Mouse (Mus musculus): ENCODE data around the gene Gm10271. TPM values are rescaled to one million over a fixed set of nuclear protein-coding genes. Genes with fewer than 3 reads are reported as not detected.
A peak's percentile ranks its signal among the peaks of the same experiment; 100 is the strongest.

Gene Gm10271
- total RNA-seq (2021) = not detected
- long read RNA-seq, experiment 1 = 0 reads
- long read RNA-seq, experiment 2 = 0 reads

DNA sequence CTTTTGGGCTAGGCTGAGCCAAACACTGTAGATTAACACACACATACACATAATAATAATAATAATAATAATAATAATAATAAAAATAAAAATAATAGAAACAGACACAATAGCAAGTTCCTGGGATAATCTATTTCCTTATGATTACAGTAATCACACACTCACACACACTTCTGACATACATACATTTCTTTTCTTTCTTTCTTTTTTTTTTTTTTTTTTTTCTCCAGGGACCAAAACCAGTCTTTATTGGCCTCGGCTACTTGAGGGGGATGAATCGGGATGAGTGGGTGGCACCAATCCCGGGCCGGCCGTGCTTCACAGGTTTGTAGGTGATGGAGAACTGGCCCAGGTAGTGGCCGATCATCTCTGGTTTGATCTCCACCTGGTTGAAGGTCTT is at the start of gene Gm10271:
Gene Gm10271, minus strand, starts transcription at position 101 of the 400 bp plus-strand sequence.
- no peak for DNase-seq

DNA sequence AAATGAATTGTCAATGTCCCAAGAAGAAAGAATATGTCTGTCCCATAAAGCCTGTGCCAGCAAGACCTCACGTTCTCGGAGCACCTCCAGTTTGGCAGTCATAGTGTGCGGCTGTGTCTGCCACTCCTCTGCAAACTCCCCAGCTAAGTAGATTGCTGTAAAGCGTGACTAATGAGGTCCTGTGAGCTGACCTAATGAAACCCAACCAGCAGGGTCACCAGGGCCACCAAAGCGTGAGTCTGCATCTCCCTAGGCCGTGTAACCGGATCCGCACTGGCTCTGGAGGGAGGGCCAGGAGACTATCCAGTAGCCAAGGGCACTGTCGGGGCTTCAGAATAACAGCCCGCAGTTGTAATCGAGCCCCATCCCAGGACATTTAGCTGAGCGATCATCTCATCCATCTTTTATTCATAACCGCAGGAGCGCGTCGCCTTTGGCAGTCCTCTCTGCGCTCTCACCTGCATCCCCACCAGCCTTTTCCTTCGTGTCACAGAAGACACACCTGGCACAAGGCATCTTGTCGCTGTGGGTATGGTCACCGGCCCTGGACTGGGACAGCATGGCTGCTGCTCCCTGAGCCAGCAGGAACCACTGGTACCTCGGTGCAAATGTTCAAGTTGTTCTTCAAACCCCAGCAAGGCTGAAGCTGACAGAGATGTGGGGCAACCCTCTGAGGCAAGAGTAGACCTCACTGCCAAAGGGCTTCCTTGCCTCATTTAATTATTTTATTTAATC is 48.8 kb upstream of the Gm10271 start:
- DNase-seq = peak; percentile 75
- intact Hi-C loops (cut with DNase I; ENCODE audit: low total_unique reads) = no loop called here

More for the DNA sequence above, at the start of gene Gm10271:
- intact Hi-C loops (cut with DNase I; ENCODE audit: low total_unique reads) = no loop called here

DNA sequence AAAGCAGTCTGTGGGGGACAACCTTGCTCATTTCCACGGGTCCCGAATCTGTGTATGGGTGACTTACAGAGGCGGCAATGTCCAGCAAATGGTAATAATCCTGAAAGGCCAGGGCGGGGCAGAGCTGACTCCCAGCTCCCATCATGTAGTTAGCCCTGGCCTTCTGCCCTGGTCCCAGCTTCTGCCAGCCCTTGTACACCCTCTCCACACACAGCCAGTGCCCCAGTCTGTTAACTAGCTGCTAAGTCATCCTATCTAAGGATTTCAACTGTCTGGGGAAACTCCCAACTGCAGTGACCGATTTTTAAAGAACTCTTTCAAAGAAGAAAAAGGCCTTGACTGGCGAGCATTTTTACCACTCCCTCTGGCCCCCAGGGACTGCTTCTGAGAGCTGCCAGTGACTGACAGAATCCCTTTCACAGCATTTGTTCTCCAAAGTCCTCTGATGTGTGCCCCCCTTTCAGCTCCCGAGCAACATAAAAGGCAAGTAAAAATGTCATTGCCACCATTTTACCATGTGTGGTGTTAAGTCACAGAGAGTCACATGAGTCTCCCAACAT is 46.0 kb upstream of the Gm10271 start:
- DNase-seq = peak; percentile 54
- intact Hi-C loops (cut with DNase I; ENCODE audit: low total_unique reads) = no loop called here

DNA sequence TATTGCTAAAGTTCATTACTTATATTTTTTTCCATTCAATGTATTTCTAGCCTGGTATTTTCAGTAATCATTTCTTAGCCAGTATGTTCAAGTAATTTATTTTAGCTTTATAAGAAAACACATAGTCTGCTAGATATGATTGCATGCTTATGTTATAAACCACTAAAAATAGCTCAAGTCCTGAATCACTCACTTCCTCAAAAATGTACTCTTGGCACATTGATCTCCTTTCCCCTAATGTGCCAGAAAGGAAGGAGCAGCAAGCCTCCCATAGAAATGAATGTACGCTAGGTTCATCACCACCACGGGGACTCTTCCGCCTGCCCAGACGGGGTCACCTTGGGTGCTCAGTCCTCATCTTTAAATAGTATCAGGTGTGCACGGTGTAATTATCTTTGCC is 42.2 kb upstream of the Gm10271 start:
- DNase-seq = no peak
- intact Hi-C loops (cut with DNase I; ENCODE audit: low total_unique reads) = no loop called here

DNA sequence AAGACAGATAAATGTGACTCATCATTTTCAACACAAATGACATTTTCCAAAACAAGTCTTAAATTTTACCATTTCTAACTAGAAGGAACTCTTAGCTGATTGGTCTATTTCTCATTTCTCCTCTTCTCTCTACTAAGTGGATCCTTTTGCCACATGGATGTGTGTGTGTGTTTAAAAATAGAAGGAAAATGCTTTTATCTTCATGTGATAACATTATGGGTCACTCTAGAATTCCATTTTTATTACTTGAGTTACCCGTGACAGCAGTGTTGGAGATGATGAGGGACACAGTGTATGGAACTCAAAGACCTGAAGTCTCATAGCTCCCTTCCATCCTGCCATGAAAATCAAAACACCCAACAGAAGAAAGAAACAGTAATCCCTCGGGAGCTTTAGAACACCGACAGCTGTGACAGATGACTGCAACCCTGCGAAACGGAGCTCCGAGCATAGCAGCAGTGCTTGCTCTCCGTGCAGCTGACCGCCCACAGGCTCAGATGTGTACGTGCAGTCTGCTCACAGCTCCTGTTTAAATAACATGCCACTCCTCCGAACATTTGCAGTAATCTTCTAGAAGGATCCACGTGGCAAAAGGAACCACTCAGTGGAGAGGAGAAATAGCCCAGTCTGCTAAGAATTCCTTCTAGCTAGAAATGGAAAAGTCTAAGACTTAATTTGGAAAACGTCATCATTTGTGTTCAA is 41.4 kb upstream of the Gm10271 start:
- intact Hi-C loops (cut with DNase I; ENCODE audit: low total_unique reads) = no loop called here
- no peak for DNase-seq

DNA sequence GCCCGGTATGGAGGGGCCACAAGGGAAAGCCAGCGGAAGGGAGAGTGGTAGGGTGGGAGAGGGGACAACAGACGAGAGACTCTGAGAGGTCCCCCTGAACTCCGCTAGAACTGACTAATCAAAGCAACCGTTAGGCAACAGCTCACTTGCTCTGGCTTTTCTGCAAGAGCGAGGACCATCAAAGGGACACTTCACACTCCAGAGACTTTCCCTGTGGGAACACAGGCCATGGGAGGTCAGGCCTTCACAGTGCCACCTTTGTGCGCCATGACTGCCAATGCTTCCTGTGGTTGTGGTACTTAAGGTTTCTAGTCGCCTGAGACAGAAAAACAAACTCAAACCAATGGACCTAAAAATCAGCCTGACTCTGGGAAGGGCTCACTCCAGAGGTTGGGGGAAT is 38.6 kb upstream of the Gm10271 start:
- DNase-seq = no peak
- intact Hi-C loops (cut with DNase I; ENCODE audit: low total_unique reads) = no loop called here

DNA sequence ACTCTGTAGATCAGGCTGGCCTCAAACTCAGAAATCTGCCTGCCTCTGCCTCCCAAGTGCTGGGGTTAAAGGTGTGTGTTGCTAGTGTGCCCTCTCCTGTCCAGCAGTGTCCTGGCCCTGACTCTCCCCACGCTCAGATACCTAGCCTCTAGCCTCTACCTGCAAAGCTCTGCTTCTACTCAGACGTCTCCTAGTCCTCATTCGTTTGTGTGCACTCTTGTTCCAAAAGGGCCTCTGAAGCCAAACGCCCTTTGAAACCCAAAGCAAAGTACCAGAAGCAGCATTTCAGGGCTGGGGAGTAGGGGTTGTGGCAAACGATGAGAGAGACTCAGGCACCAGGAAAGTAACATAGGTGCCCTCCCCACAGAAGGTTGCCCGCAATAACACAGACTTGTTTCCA is 37.3 kb upstream of the Gm10271 start:
- intact Hi-C loops (cut with DNase I; ENCODE audit: low total_unique reads) = no loop called here

DNA sequence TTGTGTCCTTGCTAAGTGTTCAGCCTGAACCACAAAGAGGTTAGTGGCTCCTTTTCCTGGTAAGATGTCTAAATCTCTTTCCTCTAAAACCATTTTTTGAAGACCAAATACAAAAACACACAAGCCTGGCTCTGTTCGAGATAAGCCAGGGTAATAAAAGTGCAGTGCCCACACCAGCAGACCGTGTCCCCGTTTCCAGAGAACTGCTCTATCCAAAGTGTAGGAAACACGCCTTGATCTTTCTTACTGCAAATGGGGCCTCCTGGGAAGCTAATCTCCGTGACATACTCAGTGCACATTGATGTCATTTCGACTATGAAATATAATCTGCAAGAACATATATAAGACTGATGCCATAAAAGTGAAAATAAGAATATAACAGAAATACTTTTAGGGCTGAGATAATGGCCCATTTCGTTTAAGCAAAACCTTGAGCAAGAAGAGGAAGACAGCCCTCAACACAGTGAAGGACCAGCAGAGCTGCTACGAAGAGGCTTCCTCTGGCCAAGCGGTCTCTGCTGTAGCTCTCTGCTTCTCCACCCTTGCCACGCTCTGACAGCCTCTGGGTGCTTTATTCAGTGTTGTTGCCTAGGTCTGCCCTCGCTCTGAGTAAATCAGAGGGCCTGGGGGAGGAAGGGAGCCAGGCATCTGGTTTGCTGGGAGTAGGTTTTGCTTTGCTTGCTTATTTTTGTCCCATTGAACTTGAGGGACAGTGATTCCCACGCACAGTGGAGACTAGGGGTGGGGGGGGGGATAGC is 33.5 kb upstream of the Gm10271 start:
- no peak for DNase-seq
- intact Hi-C loops (cut with DNase I; ENCODE audit: low total_unique reads) = no loop called here

More for the DNA sequence above, 37.3 kb upstream of the Gm10271 start:
- no peak for DNase-seq

DNA sequence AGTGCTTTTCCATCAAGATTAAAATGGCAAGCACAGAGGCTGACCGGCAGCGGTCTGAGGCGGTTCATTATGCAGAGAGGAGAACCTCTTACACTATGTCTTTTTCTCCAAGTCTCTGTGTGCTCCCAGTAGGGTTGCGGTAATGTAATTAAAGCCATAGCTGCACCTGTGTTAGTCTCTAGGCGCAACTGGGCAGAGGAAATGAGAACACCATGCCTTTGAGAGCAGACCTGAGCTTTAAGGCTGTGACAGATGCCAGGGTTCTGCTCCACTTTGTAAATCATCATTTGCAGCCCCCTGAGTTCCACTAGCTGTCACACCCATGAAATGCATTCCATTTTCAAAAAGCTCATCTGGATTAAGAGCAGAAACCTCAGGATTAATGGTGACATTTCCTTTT is 32.3 kb upstream of the Gm10271 start:
- intact Hi-C loops (cut with DNase I; ENCODE audit: low total_unique reads) = no loop called here
- DNase-seq = no peak

DNA sequence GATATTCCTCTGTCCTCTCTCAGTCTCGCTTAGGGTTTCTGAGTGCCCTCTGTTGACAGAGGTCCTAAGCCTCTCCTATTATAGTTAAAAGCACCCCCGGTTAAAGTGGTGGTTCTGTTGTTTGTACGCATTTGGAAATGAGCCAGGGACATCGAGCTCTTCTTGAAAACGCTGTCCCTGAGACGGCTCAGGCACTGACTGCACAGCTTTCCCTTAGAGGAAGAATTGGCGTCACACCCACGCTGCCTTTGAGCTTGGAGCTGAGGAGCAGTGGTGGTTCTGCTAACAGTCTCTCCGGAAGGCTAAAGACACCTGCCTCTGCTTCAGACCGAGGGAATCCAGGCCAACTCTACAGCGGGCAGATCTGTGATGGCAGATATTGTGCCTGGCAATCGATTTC is 28.6 kb upstream of the Gm10271 start:
- intact Hi-C loops (cut with DNase I; ENCODE audit: low total_unique reads) = no loop called here
- no peak for DNase-seq

DNA sequence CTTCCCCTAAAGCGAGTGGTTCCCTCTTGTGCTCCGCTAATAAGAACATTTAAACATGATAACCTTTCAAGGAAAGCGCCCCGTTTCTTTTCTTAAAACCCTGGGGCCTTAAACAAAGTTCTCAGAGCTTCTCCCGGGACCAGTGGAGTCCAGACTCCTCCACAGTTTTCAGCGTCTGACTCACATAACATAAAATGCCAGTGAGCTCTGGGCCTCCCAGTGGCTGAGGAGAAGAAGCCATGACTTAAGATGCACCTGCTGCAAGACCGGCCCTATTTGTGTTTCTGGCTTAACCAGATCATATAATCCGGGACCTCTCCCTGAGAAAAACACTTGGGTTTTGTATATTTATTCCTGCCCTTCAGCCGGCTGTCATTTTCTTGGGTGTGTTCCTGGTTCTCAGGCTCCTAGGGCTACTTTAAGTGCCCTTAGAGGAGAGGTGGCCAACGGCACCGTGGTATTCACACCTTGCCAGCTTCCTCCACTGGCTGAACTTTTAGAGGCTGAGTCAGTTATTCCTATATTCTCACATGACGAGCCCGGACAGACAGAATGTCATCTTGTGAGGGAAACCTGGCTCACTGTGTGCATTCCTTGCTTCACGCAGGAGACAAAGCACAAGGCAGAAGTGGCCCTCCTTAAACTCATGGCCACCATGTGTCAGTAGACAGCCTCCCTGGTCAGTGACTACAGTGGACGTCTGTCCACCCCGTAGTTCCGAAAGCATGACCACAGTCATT is 26.5 kb upstream of the Gm10271 start:
- intact Hi-C loops (cut with DNase I; ENCODE audit: low total_unique reads) = no loop called here
- peak; percentile 16 for DNase-seq

DNA sequence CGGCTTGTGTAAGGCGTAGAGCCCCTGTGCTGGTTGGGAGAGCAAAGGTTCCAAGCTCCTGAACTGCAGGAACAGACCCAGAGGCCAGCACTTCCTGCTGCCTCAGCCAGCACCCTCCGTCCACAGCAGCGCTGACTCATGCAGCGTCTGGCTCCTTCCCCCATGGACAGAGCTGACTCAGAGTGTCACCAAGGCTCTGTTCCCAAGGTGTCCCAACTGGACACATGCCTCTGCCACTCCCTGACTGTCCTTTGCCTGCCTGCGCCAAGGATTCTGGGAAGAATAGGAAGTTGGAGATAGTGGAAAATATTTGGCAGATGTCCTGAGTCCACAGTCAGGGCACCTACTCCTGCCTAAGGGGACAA is 23.8 kb upstream of the Gm10271 start:
- intact Hi-C loops (cut with DNase I; ENCODE audit: low total_unique reads) = no loop called here

DNA sequence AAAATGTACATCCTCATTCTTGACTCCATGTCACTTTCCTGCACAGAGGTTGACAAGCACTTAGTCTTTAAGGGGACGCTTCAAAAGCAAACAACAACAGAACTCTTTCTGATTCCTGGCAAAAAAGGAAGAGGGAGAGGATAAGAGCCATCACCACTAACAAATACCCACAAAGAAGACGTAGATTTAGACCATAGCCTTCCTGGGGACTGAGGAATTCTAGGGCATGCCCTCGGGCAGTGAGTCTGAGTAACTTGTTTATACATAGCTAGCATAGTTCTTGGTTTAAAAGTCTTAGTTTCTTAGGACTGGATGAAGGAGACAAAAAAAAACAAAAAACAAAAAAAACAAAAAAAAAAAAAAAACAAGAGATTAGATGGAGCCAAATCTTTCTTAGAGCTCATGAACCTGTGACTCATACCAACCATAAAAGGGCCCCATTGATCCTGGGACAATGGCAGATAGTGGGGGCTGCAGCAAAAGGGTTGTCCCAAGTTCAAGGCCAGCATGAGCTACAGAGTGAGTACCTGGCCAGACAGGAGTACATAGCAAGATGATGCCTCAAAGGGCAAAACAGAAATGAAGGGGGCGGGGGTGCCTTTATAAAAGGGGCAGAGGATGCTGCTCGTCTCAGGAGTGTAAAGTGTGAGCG is 23.3 kb upstream of the Gm10271 start:
- intact Hi-C loops (cut with DNase I; ENCODE audit: low total_unique reads) = no loop called here
- no peak for DNase-seq

More for the DNA sequence above, 23.8 kb upstream of the Gm10271 start:
- peak; percentile 73 for DNase-seq

DNA sequence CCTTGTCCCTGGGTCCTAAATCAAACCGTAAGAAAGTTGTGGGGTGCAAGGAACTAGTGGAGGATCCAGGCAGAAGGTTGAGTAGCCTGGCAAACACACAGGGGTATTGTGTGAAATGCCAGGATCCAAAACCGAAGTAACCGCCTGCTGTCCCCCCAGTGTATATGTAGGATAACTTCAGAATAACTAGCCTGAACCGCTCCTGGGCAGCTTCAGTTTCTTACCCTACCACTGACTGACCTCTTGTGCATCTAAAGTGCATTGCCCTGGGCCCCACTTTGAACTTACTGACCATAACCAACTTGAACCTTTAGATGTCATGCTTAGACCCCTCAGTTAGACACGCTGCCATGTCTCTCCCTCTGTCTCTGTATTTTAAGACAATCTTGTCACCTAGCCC is 22.8 kb upstream of the Gm10271 start:
- intact Hi-C loops (cut with DNase I; ENCODE audit: low total_unique reads) = no loop called here
- no peak for DNase-seq

DNA sequence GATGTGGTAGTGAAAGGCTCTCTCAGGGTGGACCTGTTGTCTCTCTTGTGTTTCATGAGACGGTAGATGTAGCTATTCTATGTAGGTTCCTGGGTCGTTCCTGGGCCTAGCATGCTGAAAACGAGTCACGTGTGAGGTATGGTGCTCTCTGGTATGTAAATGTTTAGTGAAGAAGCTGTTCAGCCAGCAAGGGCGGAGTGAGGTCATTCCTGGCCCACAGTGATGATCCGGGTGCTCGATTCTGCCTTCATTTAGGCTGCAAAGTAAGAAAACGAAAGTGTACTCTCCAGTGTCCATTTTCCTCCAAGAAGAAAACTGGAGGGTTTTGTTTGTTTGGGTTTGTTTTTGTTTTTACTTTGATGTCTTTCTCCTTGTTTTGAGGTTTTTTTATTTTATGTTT is 21.6 kb upstream of the Gm10271 start:
- intact Hi-C loops (cut with DNase I; ENCODE audit: low total_unique reads) = no loop called here
- DNase-seq = no peak

DNA sequence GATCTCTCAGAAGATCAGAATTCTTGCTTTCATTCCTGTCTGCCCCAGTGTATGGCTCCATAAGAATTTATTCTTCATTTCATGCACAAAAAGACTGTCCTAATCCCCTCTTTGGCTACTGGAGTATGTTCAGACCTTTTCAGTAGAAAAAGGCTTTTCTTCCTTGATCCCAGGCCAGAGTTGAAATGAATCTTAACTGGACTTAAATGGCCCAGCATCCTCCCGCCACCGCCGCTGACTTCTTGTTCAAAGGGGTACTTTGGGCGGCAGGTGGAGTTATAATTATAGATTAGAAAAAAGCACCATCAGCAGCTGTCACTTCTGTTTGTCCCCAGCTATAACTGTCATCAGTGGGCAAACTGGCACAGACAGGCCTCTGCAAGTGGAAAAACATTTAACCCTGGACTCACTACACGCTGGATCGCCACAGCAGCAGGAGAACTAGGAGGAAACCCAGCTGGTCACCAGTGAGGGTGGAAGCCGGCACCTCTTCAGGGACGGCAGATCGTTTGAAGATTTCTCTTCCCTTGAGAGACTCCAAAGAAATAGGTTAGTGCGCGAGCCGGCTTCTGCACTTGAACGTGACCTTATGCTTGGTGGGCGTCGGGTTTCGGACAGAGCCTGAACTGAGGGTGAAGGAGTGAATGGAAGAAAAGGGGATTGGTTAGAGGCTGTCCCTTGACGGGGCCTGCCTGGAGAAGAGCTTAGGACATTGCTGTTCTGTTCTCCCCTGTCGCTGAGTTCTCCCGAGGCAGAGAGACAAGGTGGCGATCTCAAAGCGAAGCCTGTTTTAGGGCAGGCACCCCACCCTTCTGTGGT is 14.1 kb upstream of the Gm10271 start, which contains the start of gene Best3:
Gene Best3, plus strand, starts transcription at position 51 of the 819 bp plus-strand sequence.
- intact Hi-C loops (cut with DNase I; ENCODE audit: low total_unique reads) = no loop called here
- DNase-seq = no peak

DNA sequence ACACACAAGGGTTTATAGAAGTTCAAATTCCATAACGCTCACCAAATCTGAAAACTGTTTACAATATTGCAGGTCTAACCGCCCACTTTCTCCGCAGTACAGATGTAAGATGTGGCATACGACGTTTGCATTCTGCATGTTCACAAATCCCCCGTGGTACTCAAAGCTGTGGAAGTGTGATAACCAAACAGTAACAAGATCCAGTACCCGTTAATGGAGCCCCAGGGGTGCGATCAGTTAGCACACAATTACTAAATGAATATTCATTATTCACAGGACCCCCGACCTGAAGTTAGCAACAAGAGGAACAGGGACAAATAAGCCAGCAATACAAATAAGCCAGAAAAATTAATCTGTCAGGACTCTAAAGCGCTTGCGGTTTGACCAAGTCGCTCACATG is 12.4 kb upstream of the Gm10271 start:
- no peak for DNase-seq
- intact Hi-C loops (cut with DNase I; ENCODE audit: low total_unique reads) = no loop called here

DNA sequence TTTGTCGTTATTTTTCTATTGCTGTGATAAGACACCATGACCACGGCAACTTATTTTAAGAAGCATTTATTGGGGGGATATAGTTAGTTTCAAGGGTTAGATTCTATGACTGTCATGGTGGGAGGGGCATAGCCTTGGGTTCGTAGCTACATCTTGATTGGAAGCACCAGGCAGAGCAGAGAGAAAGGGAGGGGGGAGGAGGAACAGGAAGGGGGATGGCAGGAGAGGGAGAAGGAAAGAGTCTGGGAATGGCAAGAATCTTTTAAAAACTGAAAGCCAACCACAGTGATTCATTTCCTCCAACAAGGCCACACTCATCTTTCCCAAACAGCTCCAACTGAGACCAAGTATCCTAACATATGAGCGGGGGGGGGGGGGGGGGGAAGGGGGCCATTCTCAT is 10.1 kb upstream of the Gm10271 start:
- intact Hi-C loops (cut with DNase I; ENCODE audit: low total_unique reads) = no loop called here
- no peak for DNase-seq

Measured in gastrocnemius, postnatal 14 days (tissue).